Mouse (Mus musculus): Measurements from ENCODE around the gene Tysnd1.

DNA sequence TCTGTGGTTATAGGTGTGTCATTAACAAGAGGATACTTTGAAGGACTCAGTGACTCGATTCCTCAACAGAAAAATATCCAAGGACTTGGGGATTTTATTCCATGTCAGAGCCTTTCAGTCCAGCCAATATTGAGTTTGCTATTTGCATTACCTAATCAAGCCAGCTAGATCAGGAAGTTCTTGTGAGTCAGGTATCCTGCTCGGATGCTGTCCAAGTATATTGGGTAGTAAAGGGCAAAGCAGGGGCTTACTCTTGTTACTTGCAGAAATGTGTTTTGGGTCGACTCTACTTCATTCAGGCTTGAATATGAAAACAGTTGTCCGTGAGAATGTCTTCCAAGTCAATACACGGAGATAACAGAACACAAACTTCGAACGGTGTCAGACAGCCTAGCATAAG, 40.6 kb upstream of the Tysnd1 start:
- TF ChIP-seq POLR2A (IDR thresholded peaks at IDR 0.05; ENCODE audit: borderline replicate concordance, low read depth, low read length) (no peak), CTCF (IDR thresholded peaks at IDR 0.05; ENCODE audit: low read depth, low read length) (no peak)

Measured in bone marrow macrophage, adult 2 months (primary cell).